Mouse (Mus musculus) inflammation-experienced regulatory T-cells, adult 16 weeks (primary cell): ENCODE results near the gene Taar6. TPM values are rescaled to one million over a fixed set of nuclear protein-coding genes. Genes with fewer than 3 reads are reported as not detected.

Experiments used
- polyA plus RNA-seq: library from polyadenylated mRNA; unstranded; fragments of 100-300 nt; shearing (Covaris generic); gene quantifications from one replicate; pipeline ENCODE4 v1.2.1, GENCODE M21; 2017

Taar6 gene
- polyA plus RNA-seq = not detected

GRCm38 (mm10) chr10:23985546-23985945 is at the start of gene Taar6:
Gene Taar6 (minus strand): TSS chr10:23985646.

GRCm38 (mm10) chr10:24026922-24027321 is 41.5 kb upstream of the Taar6 start, which contains the start of gene Taar7d:
Gene Taar7d (plus strand): TSS chr10:24027222.

GRCm38 (mm10) chr10:23999639-24000038 is 14.2 kb upstream of the Taar6 start, which contains the start of gene Taar7b:
Gene Taar7b (plus strand): TSS chr10:23999939.

GRCm38 (mm10) chr10:23993381-23993780 is 7.9 kb upstream of the Taar6 start, which contains the start of gene Taar7a:
Gene Taar7a (minus strand): TSS chr10:23993481.

GRCm38 (mm10) chr10:23970656-23971165 is 14.7 kb downstream of the Taar6 start, which contains the start of gene Taar5:
Gene Taar5 (plus strand): TSS chr10:23970706.

GRCm38 (mm10) chr10:23960444-23960915 is 25.0 kb downstream of the Taar6 start, which contains the start of gene Taar4:
Gene Taar4 (plus strand): TSS chr10:23960494.

GRCm38 (mm10) chr10:23949508-23950005 is 35.9 kb downstream of the Taar6 start, which contains the start of gene Taar3:
Gene Taar3 (plus strand): TSS chr10:23949558.

GRCm38 (mm10) chr10:23938312-23938711 is 47.1 kb downstream of the Taar6 start, which contains the start of gene Taar2:
Gene Taar2 (plus strand): TSS chr10:23938572.

Other genes starting within 250 kb of the Taar6 start
- gene Rps12, start 198.4 kb downstream of the Taar6 start, polyA plus RNA-seq = 33.3 TPM
- not detected for gene Slc18b1, start 188.7 kb downstream of the Taar6 start, polyA plus RNA-seq
- 0.16 TPM for gene Vnn3, start 134.2 kb downstream of the Taar6 start, polyA plus RNA-seq
- not detected for gene Vnn1, start 91.0 kb downstream of the Taar6 start, polyA plus RNA-seq
- gene Taar1, start 65.3 kb downstream of the Taar6 start, polyA plus RNA-seq = not detected
- not detected for gene Taar2, start 47.1 kb downstream of the Taar6 start, polyA plus RNA-seq
- gene Taar3, start 36.1 kb downstream of the Taar6 start, polyA plus RNA-seq = not detected
- gene Taar4, start 25.2 kb downstream of the Taar6 start, polyA plus RNA-seq = not detected
- not detected for gene Taar5, start 14.9 kb downstream of the Taar6 start, polyA plus RNA-seq
- not detected for gene Taar7a, start 7.8 kb upstream of the Taar6 start, polyA plus RNA-seq
- not detected for gene Taar7b, start 14.3 kb upstream of the Taar6 start, polyA plus RNA-seq
- gene Taar7d, start 41.6 kb upstream of the Taar6 start, polyA plus RNA-seq = not detected
- gene Taar7e, start 52.0 kb upstream of the Taar6 start, polyA plus RNA-seq = not detected
- gene Taar7f, start 63.9 kb upstream of the Taar6 start, polyA plus RNA-seq = not detected
- not detected for gene Taar8a, start 90.9 kb upstream of the Taar6 start, polyA plus RNA-seq
- not detected for gene Taar8b, start 106.6 kb upstream of the Taar6 start, polyA plus RNA-seq
- not detected for gene Taar8c, start 116.3 kb upstream of the Taar6 start, polyA plus RNA-seq
- gene Taar9, start 123.9 kb upstream of the Taar6 start, polyA plus RNA-seq = not detected
- gene Stx7, start 163.7 kb upstream of the Taar6 start, polyA plus RNA-seq = 46.3 TPM
- gene Moxd1, start 237.9 kb upstream of the Taar6 start, polyA plus RNA-seq = not detected